In genomic region chr4:48481287-48481686, GRCm38 (mm10) we compare ENCODE assay signal across 9 mouse cellular contexts. TPM values are rescaled to one million over a fixed set of nuclear protein-coding genes. Genes with fewer than 3 reads are reported as not detected.
DNase-seq lines count a peak whose midpoint lies in the region; ATAC-seq and TF ChIP-seq lines count a peak whose summit lies in the region.
"Had no signal": no experiment of that assay in that cellular context is flagged by ENCODE, and none has a peak within 500 bp of the region (broad histone marks: within the 10 kb centered on the region; RNA-seq: fewer than 3 reads in every experiment).

No protein-coding gene starts in this region.

- no peak overlapping the region for H3K27ac ChIP-seq in forebrain, embryonic 11.5 days (ENCODE audit: low read depth, low read length)
- H3K27ac ChIP-seq in forebrain, embryonic 15.5 days (replicated peaks): no peak overlapping the region
- H3K27ac ChIP-seq in midbrain, embryonic 14.5 days (replicated peaks; ENCODE audit: low read depth, low read length): no peak overlapping the region
- no peak overlapping the region for H3K27ac ChIP-seq in midbrain, embryonic 16.5 days (ENCODE audit: low read length)
- H3K27ac ChIP-seq in lung, postnatal 0 days (ENCODE audit: low read length): no peak overlapping the region
- no peak overlapping the region for H3K27ac ChIP-seq in hindbrain, embryonic 13.5 days

- H3K4me3 ChIP-seq in forebrain, embryonic 11.5 days (ENCODE audit: low read depth, low read length): no peak overlapping the region
- no peak overlapping the region for H3K4me3 ChIP-seq in forebrain, embryonic 15.5 days
- no peak overlapping the region for H3K4me3 ChIP-seq in midbrain, embryonic 14.5 days (replicated peaks; ENCODE audit: low read depth, low read length)
- no peak overlapping the region for H3K4me3 ChIP-seq in midbrain, embryonic 16.5 days (ENCODE audit: low read depth, low read length)
- H3K4me3 ChIP-seq in lung, postnatal 0 days (ENCODE audit: low read depth, low read length): no peak overlapping the region
- H3K4me3 ChIP-seq in hindbrain, embryonic 13.5 days: no peak overlapping the region
- H3K4me3 ChIP-seq: megakaryocyte, embryonic 14.5 days had no signal

- peak; percentile 57 for DNase-seq in forebrain, embryonic 11.5 days (ENCODE audit: low spot score)
- DNase-seq in midbrain, embryonic 14.5 days: peak; percentile 52
- peak; percentile 55 for DNase-seq in embryo, embryonic 10 days (ENCODE audit: low spot score)
- peak; percentile 62 for DNase-seq in lung, postnatal 0 days (ENCODE audit: low spot score)
- no peak for DNase-seq in c-Kit-positive CD71-positive TER-119-positive erythroid progenitor cells, embryonic 14.5 days (ENCODE audit: low spot score)

- no peak overlapping the region for H3K4me2 ChIP-seq in forebrain, embryonic 11.5 days (ENCODE audit: low read depth, low read length, severe bottlenecking)
- no peak overlapping the region for H3K4me2 ChIP-seq in forebrain, embryonic 15.5 days (replicated peaks)
- no peak overlapping the region for H3K4me2 ChIP-seq in midbrain, embryonic 14.5 days (ENCODE audit: low read length)
- H3K4me2 ChIP-seq in midbrain, embryonic 16.5 days (ENCODE audit: low read length): no peak overlapping the region
- no peak overlapping the region for H3K4me2 ChIP-seq in lung, postnatal 0 days (replicated peaks; ENCODE audit: low read depth, low read length)
- H3K4me2 ChIP-seq in hindbrain, embryonic 13.5 days: no peak overlapping the region

- peak; percentile 68 for TF ChIP-seq CTCF in lung, postnatal 0 days (IDR thresholded peaks at IDR 0.05)

- no peaks in the 10 kb centered on the region for H3K36me3 ChIP-seq in forebrain, embryonic 11.5 days (ENCODE audit: control insufficient read depth, insufficient read depth, low read length)
- no peaks in the 10 kb centered on the region for H3K36me3 ChIP-seq in forebrain, embryonic 15.5 days
- H3K36me3 ChIP-seq in midbrain, embryonic 14.5 days (ENCODE audit: control insufficient read depth, insufficient read depth, low read length): no peaks in the 10 kb centered on the region
- no peaks in the 10 kb centered on the region for H3K36me3 ChIP-seq in midbrain, embryonic 16.5 days (ENCODE audit: control insufficient read depth, insufficient read depth, low read length)
- no peaks in the 10 kb centered on the region for H3K36me3 ChIP-seq in lung, postnatal 0 days (ENCODE audit: insufficient read depth, low read length)
- H3K36me3 ChIP-seq in hindbrain, embryonic 13.5 days: no peaks in the 10 kb centered on the region

- H3K4me1 ChIP-seq in forebrain, embryonic 11.5 days (replicated peaks; ENCODE audit: control insufficient read depth, insufficient read depth, low read length): no peaks in the 10 kb centered on the region
- no peaks in the 10 kb centered on the region for H3K4me1 ChIP-seq in forebrain, embryonic 15.5 days
- no peaks in the 10 kb centered on the region for H3K4me1 ChIP-seq in midbrain, embryonic 14.5 days (ENCODE audit: control insufficient read depth, insufficient read depth, low read length)
- H3K4me1 ChIP-seq in midbrain, embryonic 16.5 days (ENCODE audit: control insufficient read depth, insufficient read depth, low read length): no peaks in the 10 kb centered on the region
- H3K4me1 ChIP-seq in lung, postnatal 0 days (ENCODE audit: insufficient read depth, low read depth, low read length): no peaks in the 10 kb centered on the region
- no peaks in the 10 kb centered on the region for H3K4me1 ChIP-seq in hindbrain, embryonic 13.5 days (replicated peaks)

- no peaks in the 10 kb centered on the region for H3K27me3 ChIP-seq in forebrain, embryonic 11.5 days (ENCODE audit: control insufficient read depth, insufficient read depth, low read length)
- H3K27me3 ChIP-seq in forebrain, embryonic 15.5 days: no peaks in the 10 kb centered on the region
- no peaks in the 10 kb centered on the region for H3K27me3 ChIP-seq in midbrain, embryonic 14.5 days (ENCODE audit: control insufficient read depth, insufficient read depth, low read length)
- no peaks in the 10 kb centered on the region for H3K27me3 ChIP-seq in midbrain, embryonic 16.5 days (ENCODE audit: control insufficient read depth, insufficient read depth, low read depth, low read length)
- no peaks in the 10 kb centered on the region for H3K27me3 ChIP-seq in lung, postnatal 0 days (replicated peaks; ENCODE audit: insufficient read depth, low read length)
- H3K27me3 ChIP-seq in hindbrain, embryonic 13.5 days: no peaks in the 10 kb centered on the region
- H3K27me3 ChIP-seq: megakaryocyte, embryonic 14.5 days had no signal

- H3K9ac ChIP-seq in forebrain, embryonic 11.5 days (ENCODE audit: low read length): no peak overlapping the region
- no peak overlapping the region for H3K9ac ChIP-seq in forebrain, embryonic 15.5 days (replicated peaks)
- no peak overlapping the region for H3K9ac ChIP-seq in midbrain, embryonic 14.5 days (replicated peaks; ENCODE audit: low read length)
- H3K9ac ChIP-seq in midbrain, embryonic 16.5 days (ENCODE audit: low read depth, low read length): no peak overlapping the region
- no peak overlapping the region for H3K9ac ChIP-seq in lung, postnatal 0 days (replicated peaks; ENCODE audit: low read depth)
- H3K9ac ChIP-seq in hindbrain, embryonic 13.5 days: no peak overlapping the region

- TF ChIP-seq EP300 in lung, postnatal 0 days (IDR thresholded peaks at IDR 0.05): no peak

- peaks cover 6% of the 10 kb centered on the region for H3K9me3 ChIP-seq in forebrain, embryonic 11.5 days (ENCODE audit: control insufficient read depth, low read length)
- H3K9me3 ChIP-seq in forebrain, embryonic 15.5 days: peaks cover 7% of the 10 kb centered on the region; the same call in 1 of the 2 replicates
- H3K9me3 ChIP-seq in midbrain, embryonic 14.5 days (ENCODE audit: control insufficient read depth, low read length): peaks cover 10% of the 10 kb centered on the region
- peaks cover 2% of the 10 kb centered on the region; the same call in 1 of the 2 replicates for H3K9me3 ChIP-seq in midbrain, embryonic 16.5 days (replicated peaks; ENCODE audit: control insufficient read depth, low read length, poor library complexity, severe bottlenecking)
- no peaks in the 10 kb centered on the region for H3K9me3 ChIP-seq in lung, postnatal 0 days (ENCODE audit: low read length)
- peaks cover 12% of the 10 kb centered on the region for H3K9me3 ChIP-seq in hindbrain, embryonic 13.5 days

- no peak for ATAC-seq in forebrain, embryonic 11.5 days (replicated peaks; ENCODE audit: low FRiP score)
- ATAC-seq in forebrain, embryonic 15.5 days (replicated peaks): no peak
- no peak for ATAC-seq in midbrain, embryonic 14.5 days (ENCODE audit: low FRiP score, low TSS enrichment)
- ATAC-seq in midbrain, embryonic 16.5 days: no peak
- ATAC-seq in lung, postnatal 0 days: peak; percentile 32; the same call in 1 of the 2 replicates
- no peak for ATAC-seq in hindbrain, embryonic 13.5 days (ENCODE audit: low FRiP score)

- 29% methylated on average over 2 of the region's 2 CpGs for whole genome bisulfite sequencing in forebrain, embryonic 11.5 days
- 45% methylated on average over 2 of the region's 2 CpGs for WGBS in forebrain, embryonic 15.5 days
- 37% methylated on average over 2 of the region's 2 CpGs for WGBS in midbrain, embryonic 14.5 days
- WGBS in midbrain, embryonic 16.5 days: 40% methylated on average over 2 of the region's 2 CpGs
- 19% methylated on average over 2 of the region's 2 CpGs for WGBS in lung, postnatal 0 days
- 47% methylated on average over 2 of the region's 2 CpGs for WGBS in hindbrain, embryonic 13.5 days

RNA-seq across cellular contexts. Expression of gene Tex10, which starts 8.0 kb away (rescaled TPM):
- 75.2 and 78.6 TPM in 2 replicates for polyA plus RNA-seq in forebrain, embryonic 11.5 days (2014; fragmentation: Nextera tagmentation; extraction: Ambion mirVana)
- polyA plus RNA-seq in forebrain, embryonic 15.5 days (2015; fragmentation: Nextera tagmentation; extraction: Ambion mirVana): 43.3 and 47.2 TPM in 2 replicates
- 38.5 and 57.1 TPM in 2 replicates for polyA plus RNA-seq in midbrain, embryonic 14.5 days (2014; fragmentation: Nextera tagmentation; extraction: Ambion mirVana)
- polyA plus RNA-seq in midbrain, embryonic 16.5 days (2015; fragmentation: Nextera tagmentation; extraction: Ambion mirVana): 37.6 and 41.2 TPM in 2 replicates
- polyA plus RNA-seq in lung, postnatal 0 days (2015; fragmentation: Nextera tagmentation; extraction: Ambion mirVana): 17.2 and 19.9 TPM in 2 replicates
- polyA plus RNA-seq in hindbrain, embryonic 13.5 days (2015; fragmentation: Nextera tagmentation; extraction: Ambion mirVana): 39.8 and 40.9 TPM in 2 replicates

RNA-seq across cellular contexts. Expression of gene Msantd3, which starts 58.4 kb away (rescaled TPM):
- 64.0 and 65.2 TPM in 2 replicates for polyA plus RNA-seq in forebrain, embryonic 11.5 days (2014; fragmentation: Nextera tagmentation; extraction: Ambion mirVana)
- polyA plus RNA-seq in forebrain, embryonic 15.5 days (2015; fragmentation: Nextera tagmentation; extraction: Ambion mirVana): 43.9 and 45.2 TPM in 2 replicates
- polyA plus RNA-seq in midbrain, embryonic 14.5 days (2014; fragmentation: Nextera tagmentation; extraction: Ambion mirVana): 36.2 and 38.1 TPM in 2 replicates
- 23.6 and 29.8 TPM in 2 replicates for polyA plus RNA-seq in midbrain, embryonic 16.5 days (2015; fragmentation: Nextera tagmentation; extraction: Ambion mirVana)
- 12.2 and 13.1 TPM in 2 replicates for polyA plus RNA-seq in lung, postnatal 0 days (2015; fragmentation: Nextera tagmentation; extraction: Ambion mirVana)
- 33.4 and 39.0 TPM in 2 replicates for polyA plus RNA-seq in hindbrain, embryonic 13.5 days (2015; fragmentation: Nextera tagmentation; extraction: Ambion mirVana)
